Mouse (Mus musculus): ENCODE data around the gene Prdm13.

DNA sequence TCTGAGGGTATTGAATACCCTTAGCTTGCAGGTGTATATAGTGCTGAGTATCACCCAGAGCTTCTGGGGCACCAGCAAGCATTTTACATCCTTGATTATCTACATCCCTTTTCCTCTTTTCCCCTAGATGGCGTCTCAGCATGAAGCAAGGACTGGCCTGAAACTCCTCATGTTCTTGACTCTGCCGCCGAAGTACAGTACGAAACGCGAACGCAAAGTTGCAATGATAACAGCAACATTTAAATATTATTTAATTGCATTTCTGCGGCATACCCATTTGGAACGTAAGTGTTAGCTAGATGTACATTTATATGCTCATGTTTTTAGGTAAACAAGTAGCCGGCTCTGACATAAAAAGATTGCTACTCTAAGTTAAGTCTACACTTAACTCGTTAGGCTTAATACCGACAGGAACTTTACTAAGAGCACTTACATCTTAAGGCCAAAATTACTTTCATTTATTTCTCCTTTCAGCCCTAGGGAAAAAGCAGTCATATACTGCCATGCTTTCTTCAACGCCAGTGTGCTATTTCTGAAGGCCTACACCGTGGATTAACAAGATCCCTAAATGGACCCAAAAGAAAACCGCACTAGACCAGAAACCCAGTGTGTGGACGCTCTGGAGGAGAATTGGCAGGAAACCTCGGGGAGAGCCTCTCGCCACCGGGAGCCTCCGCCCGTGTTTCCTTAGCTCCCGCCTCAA is 41.3 kb upstream of the Prdm13 start:
- TF ChIP-seq FLI1 (IDR thresholded peaks at IDR 0.05; ENCODE audit: low read length) (no peak), GATA1 (IDR thresholded peaks at IDR 0.05; ENCODE audit: borderline replicate concordance, low read length) (no peak)
